Mouse (Mus musculus): ENCODE measurements around the gene Chmp2a. TPM values are rescaled to one million over a fixed set of nuclear protein-coding genes. Genes with fewer than 3 reads are reported as not detected.

The Chmp2a gene
- total RNA-seq, 2 experiments from 2014 or later, result 68.7 to 83.7 TPM

DNA sequence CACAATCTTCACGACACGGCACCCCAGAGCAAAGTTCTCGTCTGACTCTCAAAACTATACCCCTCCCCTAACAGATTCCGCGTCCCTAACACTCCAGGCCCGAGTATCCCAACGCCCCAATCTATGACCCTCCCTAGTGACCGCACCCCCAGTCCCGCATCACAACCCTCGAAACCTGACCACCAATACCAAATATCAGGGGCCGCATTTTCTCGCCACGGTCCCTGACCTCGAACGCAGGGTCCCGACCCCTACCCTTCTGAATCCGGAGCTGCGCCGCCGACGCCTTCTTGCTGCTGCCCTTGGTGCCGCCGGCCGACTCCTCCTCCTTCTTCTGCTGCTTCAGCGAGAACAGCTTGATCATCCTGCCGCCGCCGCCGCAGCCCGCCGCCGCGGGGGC lies 2.8 kb upstream of the Chmp2a start:
- intact Hi-C loops (cut with DNase I), result no loop called here
- peak in 1 of 2 experiments; percentile 36 for DNase-seq

DNA sequence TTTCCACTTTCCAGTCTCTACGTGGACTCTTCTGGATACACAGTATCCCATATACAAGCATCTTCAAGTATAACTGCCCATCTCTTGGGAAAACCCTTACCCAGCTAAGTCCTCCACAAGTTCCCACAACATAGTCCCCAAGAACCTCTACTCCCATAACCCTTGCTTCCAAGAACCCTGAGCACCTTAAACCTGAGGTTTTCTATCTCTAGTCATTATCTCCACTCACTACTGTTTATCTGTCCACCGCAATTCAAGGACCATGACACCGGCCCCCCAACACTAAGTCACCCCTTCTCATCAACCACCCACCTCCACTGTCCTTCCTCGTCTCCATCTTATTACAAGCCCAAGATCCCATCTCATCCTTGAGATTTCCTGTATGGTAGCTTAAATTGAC lies 2.2 kb upstream of the Chmp2a start:
- intact Hi-C loops (cut with DNase I), result no loop called here
- DNase-seq, result no peak

DNA sequence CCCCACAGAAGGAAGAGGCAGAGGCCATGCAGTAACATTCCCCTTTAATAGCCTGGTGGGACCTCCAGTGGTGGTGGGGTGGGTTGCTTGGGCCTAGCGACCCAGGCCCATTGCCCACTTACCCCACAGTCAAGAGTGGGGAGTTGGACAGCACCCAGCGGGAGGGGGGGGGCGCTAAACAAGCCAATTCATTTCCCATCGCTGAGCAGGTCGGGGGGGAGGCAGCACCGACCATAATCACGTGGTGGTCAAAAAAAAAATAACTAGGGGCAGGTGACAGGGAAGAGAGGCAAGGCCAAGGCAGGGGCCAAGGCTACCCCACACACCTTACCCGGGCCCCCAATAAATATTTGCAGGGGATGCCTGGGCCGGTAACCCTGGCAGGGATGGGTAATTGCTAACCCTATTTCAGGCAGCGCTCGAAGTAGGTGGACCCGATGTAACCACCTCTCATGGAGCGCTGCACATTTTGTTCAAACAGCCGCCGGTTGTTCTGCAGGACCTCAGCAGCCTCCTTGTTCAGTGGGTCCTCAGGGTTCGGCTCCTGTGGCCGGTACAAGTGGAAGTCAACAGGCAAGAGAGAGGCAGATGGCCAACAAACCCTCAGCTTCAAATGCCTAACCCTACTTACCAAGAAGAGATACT lies 726 bp upstream of the Chmp2a start:
- DNase-seq, result no peak
- intact Hi-C loops (cut with DNase I), result no loop called here

DNA sequence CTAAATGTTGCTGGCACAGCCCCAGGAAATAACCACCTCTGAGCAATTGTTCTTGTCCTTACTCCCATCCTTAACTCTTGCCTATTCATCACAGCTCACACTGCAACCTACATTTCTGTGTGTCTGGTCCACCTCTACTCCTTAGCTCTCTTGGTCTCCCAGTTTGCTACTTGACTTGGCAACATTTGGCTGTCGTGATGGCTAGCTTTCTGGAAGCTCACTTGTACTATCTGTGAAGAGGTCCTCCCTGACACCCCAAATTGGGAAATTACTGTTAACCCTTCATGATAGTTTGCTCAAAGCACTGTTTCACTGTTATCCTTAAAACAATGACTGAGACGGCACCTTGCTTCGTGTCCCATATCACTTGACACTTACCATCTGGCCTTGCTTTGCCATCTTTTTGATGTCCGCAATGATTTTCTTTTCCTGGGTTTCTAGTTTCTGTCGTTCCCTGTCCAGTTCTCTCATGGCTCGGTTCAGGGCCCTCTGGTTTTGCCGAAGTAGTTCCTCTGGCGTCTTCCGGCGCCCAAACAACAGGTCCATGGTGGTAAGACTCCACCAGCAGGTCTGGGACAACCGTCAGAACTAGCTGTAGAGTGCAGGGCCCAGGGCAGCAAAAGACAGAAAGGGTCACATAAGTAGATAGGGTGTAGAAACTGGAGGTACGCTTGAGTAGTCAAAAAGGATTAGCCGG lies 1.0 kb downstream of the Chmp2a start:
- DNase-seq, result no peak
- intact Hi-C loops (cut with DNase I), result no loop called here

DNA sequence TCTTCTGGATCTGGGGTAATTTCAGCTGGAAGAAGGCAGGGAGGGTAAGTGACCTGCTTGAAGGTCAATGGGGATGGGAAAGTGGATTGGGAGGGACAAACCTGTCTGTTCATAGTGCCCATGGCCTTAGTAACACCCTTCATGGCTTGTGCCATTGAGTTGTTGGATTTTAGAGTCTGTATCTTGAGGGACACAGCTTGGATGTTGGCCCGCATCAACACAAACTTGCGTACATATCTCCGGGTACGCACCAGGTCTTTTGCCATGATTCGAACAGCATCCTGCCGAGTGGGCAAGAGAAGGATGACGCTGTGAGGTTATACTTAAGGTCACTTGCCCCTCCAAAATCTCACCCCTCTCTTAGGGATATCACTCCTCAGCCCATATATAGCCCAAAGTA lies 2.1 kb downstream of the Chmp2a start:
- intact Hi-C loops (cut with DNase I), result no loop called here
- no peak for DNase-seq

DNA sequence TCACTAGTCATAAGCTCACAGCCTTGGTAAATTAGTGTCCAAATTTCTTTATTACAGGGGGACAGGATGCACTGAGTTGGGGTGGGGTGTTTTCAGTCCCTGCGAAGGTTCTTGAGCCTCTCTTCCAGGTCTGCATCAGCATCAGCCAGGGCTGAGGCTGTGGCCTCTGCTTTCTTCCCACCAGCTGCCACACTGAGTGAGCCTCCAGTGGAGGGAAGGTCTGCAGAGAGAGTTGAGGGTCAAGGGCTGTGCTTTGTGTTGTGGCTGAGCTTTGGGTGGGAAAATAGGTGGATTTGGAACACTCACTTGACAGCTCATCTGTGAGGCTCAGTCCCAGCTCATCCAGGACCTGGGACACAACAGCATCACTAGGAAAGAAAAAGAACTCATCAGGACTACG lies 2.6 kb downstream of the Chmp2a start:
- intact Hi-C loops (cut with DNase I), result no loop called here
- DNase-seq, result no peak

DNA sequence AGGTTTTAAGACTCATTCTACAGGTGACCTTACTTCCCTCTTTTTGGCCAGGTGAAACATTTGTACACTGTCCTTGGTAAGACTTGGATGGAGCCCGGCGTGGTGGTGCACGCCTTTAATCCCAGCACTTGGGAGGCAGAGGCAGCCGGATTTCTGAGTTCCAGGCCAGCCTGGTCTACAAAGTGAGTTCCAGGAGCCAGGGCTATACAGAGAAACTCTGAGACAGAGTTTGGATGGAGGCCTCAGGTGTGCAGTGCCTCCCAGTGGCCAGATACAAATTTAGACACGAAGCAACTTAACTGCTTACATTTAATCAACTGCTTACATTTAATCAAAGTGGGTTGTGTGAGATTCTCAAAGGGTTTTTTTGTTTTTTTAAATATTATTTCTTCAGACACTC lies 3.5 kb downstream of the Chmp2a start:
- intact Hi-C loops (cut with DNase I), result no loop called here
- no peak for DNase-seq

DNA sequence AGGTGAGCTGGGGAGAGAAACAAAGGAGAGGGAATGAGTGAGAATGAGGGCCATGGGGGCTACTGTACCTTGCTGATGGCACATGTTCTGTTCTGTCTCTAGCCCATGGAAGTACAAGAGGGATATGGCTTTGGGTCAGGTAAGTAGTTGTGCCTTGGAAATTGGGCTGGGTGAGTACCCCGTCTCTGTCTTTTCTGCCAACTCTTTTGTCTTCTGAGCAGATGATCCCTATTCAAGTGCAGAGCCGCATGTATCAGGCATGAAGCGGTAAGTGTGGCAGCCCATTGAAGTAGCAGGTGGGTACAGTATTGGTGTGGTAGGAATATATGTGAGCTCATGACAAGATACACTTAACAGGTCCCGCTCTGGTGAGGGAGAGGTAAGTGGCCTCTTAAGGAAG lies 5.6 kb downstream of the Chmp2a start:
- DNase-seq, result no peak
- intact Hi-C loops (cut with DNase I), result no loop called here

DNA sequence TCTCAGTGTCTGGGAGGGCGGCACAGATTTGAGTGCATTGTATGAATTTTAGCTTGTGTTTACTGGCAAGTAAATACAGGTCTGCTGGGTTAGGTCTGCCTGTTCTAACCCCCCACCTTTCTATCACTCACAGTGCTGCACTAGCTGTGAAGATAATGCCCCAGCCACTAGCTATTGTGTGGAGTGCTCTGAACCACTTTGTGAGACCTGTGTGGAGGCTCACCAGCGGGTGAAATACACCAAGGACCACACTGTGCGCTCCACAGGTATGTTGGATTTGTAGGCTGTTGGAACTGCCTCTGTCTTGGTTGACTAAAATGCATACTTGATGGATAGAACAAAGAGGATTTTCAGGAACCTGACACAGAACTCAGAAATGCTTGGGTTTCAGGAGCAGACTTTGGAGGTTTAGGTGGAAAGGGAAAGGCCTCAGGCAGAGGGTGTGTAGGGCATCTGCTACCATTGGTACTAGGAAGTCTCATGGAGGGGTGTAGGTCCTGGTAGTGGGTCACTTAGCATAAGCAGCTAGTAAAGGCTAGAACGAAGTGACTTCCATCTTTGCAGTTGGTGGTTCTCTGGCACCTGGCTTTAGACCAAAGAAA lies 9.0 kb downstream of the Chmp2a start:
- intact Hi-C loops (cut with DNase I), result no loop called here
- no peak for DNase-seq

DNA sequence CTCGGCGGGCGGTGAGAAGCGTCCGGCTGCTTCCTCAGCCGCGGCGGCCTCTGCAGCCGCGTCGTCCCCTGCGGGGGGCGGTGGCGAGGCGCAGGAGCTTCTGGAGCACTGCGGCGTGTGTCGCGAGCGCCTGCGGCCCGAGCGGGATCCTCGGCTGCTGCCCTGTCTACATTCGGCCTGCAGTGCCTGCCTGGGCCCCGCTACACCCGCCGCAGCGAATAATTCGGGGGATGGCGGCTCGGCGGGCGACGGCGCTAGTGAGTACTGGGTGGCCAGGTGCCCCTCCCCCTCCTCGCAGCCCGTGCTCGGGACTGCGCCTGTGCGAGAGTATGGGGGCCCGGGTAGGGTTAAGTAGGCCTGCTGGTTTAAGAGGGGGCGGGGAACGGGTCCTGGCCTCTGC lies 9.8 kb downstream of the Chmp2a start:
- intact Hi-C loops (cut with DNase I), result no loop called here
- peak; percentile 40 to 55 for DNase-seq

DNA sequence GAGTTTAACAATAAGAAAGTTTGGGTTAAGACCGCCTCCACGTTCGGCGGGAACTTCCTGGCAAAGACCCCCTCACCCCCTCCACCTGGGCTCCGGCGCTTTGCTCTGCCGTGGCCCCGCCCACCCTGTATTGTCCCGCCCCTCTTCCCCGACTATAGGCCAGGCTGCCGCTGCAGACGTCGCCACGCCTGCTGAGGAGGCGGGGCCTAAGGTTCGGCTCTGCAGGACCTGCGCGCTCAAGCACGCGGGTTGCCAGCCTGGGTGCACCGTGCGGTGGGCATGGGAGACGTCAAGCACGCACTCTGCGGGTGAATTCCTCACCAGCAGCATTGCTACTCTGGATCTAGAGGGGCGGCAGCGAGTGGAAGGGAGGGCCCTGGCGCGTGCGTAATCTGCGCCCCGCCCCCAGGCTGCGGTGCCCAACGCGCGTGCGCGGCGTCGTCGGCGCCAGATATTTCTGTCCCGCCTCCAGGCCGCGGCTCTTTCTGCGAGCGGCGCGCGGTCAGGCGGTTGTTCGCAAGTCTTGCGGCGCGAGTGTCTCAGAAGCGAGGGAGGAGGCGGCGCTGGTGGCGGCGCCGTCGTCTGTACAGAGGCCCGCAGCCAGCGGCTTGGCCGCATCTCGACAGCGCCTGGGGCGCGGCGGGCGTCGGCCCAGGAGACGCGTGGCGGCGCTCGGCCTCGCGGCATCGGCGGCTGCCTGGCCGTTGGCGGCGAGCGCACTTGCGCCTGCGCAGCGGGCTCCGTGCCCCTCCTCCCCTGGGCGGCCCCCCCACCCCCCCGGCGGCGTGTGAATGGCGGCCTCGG lies 10.5 kb downstream of the Chmp2a start:
- peak; percentile 87 to 97 for DNase-seq
- intact Hi-C loops (cut with DNase I), result no loop called here

DNA sequence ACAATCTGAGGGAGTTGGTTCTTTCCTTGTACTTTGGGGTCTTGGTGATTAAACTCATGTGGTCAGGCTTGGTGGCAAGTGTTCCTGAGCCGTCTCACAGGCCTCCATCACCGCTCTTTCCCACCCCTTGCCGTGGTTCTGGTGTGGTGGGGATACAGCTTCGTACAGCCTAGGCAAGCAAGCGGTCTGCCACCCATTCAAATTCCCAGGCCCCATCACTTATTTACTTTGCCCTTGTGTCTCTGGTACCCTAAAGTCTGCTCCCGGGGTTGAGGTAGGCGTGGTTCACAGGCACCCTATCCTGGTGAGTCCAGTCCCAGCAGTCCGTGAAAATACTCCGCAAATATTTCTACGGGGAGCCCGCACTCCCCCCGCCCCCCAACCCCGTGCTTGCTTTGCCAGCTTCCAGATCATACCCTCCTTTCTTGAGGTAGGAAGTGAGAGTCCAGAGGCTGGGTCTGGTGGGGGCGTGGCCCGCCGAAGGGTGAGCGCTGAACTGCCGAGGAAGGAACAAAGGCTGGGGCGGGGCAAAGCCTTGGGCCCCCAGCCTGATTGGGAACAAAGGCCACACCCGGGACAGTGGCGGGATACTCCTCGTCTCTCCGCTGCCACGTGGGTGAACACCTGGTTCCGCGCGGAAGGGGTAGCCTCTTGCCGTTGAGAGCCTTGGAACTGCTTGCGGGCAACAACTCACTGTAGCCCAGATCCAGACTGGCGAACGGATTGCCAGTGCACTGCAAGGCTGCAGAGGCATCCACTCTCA lies 11.7 kb downstream of the Chmp2a start:
- peak in 1 of 2 experiments; percentile 34 for DNase-seq
- intact Hi-C loops (cut with DNase I), result no loop called here

DNA sequence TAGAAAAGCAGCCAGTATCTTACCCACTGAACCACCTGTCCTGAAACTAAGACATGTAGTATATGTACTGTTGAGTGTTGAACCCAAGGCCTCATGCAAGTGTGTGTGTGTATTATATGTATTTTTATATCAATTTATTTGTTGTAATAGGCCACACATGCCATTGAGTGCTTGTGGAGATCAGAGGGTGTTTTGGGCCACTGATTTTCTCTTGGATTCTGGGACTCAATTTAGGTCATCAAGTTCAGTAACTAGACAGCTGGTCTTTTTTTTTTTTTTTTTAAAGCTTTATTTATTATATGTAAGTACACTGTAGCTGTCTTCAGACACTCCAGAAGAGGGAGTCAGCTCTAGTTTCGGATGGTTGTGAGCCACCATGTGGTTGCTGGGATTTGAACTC lies 19.4 kb downstream of the Chmp2a start:
- DNase-seq, result no peak
- intact Hi-C loops (cut with DNase I), result no loop called here

DNA sequence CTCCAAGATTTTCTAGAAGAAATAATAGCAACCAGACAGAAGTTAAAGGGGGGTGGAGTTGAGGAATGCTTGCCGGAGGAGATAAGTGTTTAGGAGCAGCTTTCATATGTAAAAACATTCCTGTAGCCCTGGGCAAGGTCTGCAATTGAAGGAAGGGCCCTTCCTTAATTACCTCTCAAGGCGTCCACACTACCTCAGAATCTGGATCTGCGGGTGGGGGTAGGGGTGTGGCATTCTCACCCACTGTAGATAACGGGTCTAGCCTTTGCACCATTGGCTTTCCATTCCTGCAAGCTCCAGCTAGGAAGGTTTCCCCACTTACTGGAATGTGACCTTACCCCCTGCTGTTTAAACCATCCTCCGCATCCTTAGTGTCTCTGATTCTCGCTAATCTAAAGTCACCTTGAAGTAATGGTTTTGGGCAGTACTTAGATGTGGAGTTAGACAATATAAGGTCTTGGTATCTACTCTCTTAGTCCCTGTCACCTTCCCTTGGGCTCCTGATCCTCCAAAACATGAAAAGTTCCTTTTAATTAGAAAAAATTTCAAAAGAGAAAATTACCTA lies 20.2 kb downstream of the Chmp2a start:
- DNase-seq, result no peak
- intact Hi-C loops (cut with DNase I), result no loop called here

DNA sequence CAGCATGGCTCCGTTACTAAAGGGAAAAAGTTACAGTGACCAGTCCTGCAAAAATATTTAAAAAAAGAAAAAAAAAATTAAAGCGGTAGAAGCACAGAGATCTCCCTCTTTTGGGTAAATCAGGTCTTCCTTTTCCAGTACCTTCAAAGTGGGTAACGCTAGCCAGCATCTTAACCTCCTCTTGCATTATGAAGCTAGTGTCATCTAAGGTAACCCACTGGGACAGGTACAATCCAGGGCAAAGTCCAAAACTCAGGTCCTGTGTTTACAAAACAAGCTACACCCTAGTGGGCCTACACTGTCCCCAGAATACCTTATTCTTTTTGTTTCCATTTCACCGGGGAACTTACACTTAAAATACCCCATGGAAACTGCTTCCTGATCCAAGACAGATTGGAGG lies 20.9 kb downstream of the Chmp2a start:
- intact Hi-C loops (cut with DNase I), result no loop called here
- DNase-seq, result no peak

DNA sequence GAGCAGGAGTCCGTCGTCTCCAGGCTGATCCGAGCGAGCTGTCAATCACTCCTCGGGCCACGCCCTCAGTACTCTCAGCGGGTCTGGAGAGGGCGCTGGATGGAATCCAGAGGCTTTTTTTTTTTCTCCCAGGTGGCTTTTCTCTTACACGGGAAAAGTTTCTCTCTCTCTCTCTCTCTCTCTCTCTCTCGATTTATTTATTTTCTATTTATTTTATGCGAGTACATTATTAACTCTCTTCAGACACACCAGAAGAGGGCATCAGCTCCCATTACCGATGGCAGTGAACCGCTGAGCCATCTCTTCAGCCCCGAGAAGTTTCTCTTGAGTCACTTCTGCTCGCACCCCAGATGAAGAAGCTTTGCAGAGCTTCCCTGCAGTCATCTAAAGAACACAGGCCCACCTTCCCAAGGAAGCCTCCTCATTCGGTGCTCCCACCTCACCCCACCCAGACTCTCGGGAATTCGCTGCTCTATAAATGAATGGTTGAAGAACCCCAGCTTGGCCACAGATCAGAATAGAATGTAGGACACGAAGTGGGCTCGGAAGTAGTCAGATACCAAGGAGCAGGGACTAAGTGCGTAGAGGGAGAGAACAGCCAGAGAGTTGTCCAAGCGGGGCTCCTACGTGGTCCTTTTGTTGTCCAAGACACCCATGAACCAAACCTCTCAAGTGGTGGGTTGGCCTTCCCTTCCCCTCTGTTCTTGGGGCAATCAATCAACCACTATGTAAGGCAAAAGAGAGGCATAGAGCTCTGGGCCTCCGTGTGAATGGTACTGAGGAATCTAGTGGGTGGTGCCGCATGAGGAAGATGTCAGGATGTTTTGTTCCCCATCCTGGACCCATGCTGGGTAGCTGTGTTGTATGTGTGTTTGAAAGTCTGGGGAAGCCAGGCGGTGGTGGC lies 24.4 kb downstream of the Chmp2a start, which contains the start of gene Zbtb45:
Zbtb45 (minus strand) TSS at position 30 of the 904 bp plus-strand sequence.
- intact Hi-C loops (cut with DNase I), result no loop called here
- no peak for DNase-seq

DNA sequence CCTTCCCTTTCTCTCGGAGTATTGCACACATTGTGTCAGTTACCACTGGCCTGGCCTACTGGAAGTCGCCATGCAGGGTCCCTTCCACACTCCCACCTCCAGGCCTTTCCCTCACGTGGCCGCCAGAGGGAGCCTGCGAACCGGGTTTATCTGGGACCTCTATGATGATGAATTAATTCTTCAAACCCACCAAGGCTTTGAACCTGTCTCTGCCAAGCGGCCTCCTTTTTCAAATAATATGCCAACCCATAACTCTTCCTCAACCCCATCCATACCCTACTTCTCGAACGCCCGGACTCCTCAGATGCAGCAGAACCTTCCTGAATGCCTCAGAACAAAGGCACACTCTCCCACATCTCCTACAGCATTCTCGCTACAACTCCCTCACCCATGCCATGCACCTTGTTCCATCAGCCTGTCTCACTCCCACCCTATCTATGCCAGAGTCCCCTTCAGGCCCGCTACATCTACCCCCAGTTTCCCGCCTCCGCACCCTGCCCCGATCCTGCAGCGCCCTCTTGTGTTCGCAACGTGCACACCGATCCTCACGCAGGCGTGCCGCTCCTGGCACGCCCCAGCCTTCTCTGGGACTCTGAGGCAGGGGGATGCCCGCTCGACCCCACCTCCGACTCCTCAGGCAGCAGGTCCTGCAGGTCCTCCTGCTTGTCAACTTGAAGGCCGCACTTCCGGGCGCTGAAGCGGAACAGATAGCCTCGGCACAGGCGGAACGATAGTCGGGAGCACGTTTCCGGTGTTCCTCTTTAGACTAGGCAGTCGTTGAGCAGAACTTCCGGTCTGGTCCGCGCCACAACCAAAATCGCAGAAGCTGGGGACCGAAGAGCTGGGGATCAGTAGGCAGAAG lies 25.2 kb downstream of the Chmp2a start:
- intact Hi-C loops (cut with DNase I), result loop anchor here (2.0 to 5.0 kb wide), 3 partner anchors 31 to 102 kb away; no protein-coding TSS in a partner anchor
- DNase-seq, result peak; percentile 86 to 95
